Mouse (Mus musculus): ENCODE data around the gene Thoc6. TPM values are rescaled to one million over a fixed set of nuclear protein-coding genes. Genes with fewer than 3 reads are reported as not detected.

Gene Thoc6
- polyA plus RNA-seq, 1 experiment = not detected

DNA sequence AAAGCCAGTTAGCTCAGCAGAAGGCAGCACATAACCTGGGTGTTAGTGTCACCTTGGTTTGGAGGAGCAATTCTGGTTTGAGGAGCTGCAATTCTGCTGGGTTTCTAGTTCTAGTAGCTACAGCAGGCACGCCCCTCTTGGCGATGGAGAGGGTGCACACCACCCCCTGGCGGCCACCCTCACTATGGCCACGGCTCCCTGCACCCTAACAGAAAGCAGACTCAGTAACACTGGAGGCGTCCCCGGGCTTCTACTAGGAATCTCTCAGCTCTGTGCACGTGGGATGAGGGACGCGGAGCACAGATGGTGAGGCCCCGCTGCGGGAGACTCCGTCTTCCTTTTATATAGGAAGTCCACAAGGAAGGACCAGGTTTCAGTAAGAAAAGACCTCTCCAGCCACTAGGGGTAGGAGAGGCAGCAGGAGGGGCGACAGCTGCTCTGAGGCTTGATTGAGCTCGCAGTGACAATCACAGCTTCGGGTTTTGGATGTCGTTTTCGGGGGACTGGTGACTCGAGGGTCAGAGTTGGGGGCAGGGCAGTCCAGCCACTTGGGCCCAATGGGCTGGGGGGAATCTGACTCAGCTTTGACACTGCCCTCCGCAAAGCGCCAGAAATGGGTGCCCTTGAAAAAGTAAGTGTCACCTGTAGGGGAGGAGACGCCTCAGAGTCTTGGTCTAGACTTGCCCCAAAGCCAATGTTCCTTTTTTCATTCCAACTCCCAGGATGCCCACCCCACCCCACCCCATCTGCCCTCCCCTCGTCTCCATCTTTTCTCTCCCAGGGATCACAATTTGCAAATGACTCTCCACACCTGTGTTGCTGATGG lies 43.3 kb downstream of the Thoc6 start:
- peak; percentile 70 for TF ChIP-seq CTCF (IDR thresholded peaks at IDR 0.05; ENCODE audit: insufficient read depth, low read depth, low read length)
- no peak for TF ChIP-seq POLR2A (IDR thresholded peaks at IDR 0.05; ENCODE audit: insufficient read depth, low read depth, low read length)
- Histone ChIP-seq H3K4me3 (ENCODE audit: insufficient read depth, low read depth, low read length) (0 out of 2 replicates have a peak overlapping the region, but pooled peaks have one; percentile 10), H3K4me1 (ENCODE audit: control insufficient read depth, insufficient read depth, low read length) (peaks cover 5% of the 10 kb centered on the region), H3K27ac (ENCODE audit: insufficient read depth, low read depth, low read length) (no peak overlapping the region)
- 15% methylated on average over 22 of the region's 22 CpGs for WGBS

DNA sequence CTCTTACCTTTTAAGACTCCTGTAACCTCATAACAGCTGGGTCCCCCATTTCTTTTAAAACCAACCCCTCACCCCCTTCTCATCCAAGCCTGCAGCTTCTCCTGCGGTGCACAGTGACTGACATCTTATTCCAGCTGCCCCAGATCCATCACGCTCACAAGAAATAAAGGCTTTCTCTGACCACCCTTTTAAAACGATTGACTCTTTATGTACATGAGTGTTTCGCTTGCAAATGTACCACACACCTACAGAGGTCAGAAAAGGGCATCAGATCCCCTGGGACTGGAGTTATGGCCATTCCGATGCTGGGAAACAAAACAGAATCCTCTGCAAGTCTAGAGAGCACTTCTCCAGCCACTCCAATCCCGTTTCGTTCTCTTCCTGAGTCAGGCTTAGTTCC lies 45.9 kb downstream of the Thoc6 start:
- WGBS = 40% methylated on average over 7 of the region's 7 CpGs
- Histone ChIP-seq H3K4me1 (ENCODE audit: control insufficient read depth, insufficient read depth, low read length) (peaks cover 5% of the 10 kb centered on the region), H3K4me3 (ENCODE audit: insufficient read depth, low read depth, low read length) (no peak overlapping the region), H3K27ac (ENCODE audit: insufficient read depth, low read depth, low read length) (no peak overlapping the region)
- TF ChIP-seq CTCF (IDR thresholded peaks at IDR 0.05; ENCODE audit: insufficient read depth, low read depth, low read length) (no peak), POLR2A (IDR thresholded peaks at IDR 0.05; ENCODE audit: insufficient read depth, low read depth, low read length) (no peak)

DNA sequence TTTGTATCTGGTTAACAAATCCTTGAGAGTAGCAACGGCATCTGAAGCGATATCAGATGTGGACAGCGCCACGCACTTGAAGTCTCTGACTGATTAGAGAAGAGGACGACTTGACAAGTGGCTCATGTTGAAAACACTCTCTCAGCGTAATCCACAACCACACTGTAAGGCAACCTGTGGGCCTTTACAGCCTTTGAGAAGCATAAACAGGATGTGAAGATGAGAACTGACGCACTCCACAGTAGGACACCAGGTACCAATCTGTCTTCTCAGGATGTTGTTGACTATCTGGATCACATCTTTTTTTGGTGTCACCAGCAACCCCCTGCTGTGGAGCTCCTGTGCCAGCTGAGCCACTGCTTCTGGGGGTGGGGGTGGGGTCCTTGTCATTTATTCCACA lies 53.3 kb downstream of the Thoc6 start:
- TF ChIP-seq CTCF (IDR thresholded peaks at IDR 0.05; ENCODE audit: insufficient read depth, low read depth, low read length) (no peak), POLR2A (IDR thresholded peaks at IDR 0.05; ENCODE audit: insufficient read depth, low read depth, low read length) (no peak)
- WGBS = 88% methylated on average over 7 of the region's 7 CpGs
- Histone ChIP-seq H3K4me3 (ENCODE audit: insufficient read depth, low read depth, low read length) (no peak overlapping the region), H3K4me1 (ENCODE audit: control insufficient read depth, insufficient read depth, low read length) (no peaks in the 10 kb centered on the region), H3K27ac (ENCODE audit: insufficient read depth, low read depth, low read length) (no peak overlapping the region)

Other genes starting within 250 kb of the Thoc6 start
- gene Vmn2r117, start 194.2 kb downstream of the Thoc6 start, polyA plus RNA-seq (2012; ENCODE audit: insufficient read depth, insufficient read length, low replicate concordance, missing spikeins) = not detected in 2 replicates
- not detected in 2 replicates for gene Zfp213, start 109.6 kb downstream of the Thoc6 start, polyA plus RNA-seq (2012; ENCODE audit: insufficient read depth, insufficient read length, low replicate concordance, missing spikeins)
- gene Zfp13, start 74.4 kb downstream of the Thoc6 start, polyA plus RNA-seq (2012; ENCODE audit: insufficient read depth, insufficient read length, low replicate concordance, missing spikeins) = not detected in 2 replicates
- not detected in 2 replicates for gene Zscan10, start 73.0 kb downstream of the Thoc6 start, polyA plus RNA-seq (2012; ENCODE audit: insufficient read depth, insufficient read length, low replicate concordance, missing spikeins)
- gene Mmp25, start 28.6 kb downstream of the Thoc6 start, polyA plus RNA-seq (2012; ENCODE audit: insufficient read depth, insufficient read length, low replicate concordance, missing spikeins) = not detected in 2 replicates
- gene Bicdl2, start 13.4 kb downstream of the Thoc6 start, polyA plus RNA-seq (2012; ENCODE audit: insufficient read depth, insufficient read length, low replicate concordance, missing spikeins) = not detected in 2 replicates
- gene Hcfc1r1, start 286 bp downstream of the Thoc6 start, polyA plus RNA-seq (2012; ENCODE audit: insufficient read depth, insufficient read length, low replicate concordance, missing spikeins) = not detected in 2 replicates
- not detected in 2 replicates for gene Tnfrsf12a, start 3.6 kb upstream of the Thoc6 start, polyA plus RNA-seq (2012; ENCODE audit: insufficient read depth, insufficient read length, low replicate concordance, missing spikeins)
- not detected in 2 replicates for gene Cldn6, start 5.4 kb upstream of the Thoc6 start, polyA plus RNA-seq (2012; ENCODE audit: insufficient read depth, insufficient read length, low replicate concordance, missing spikeins)
- gene Cldn9, start 10.1 kb upstream of the Thoc6 start, polyA plus RNA-seq (2012; ENCODE audit: insufficient read depth, insufficient read length, low replicate concordance, missing spikeins) = not detected in 2 replicates
- not detected in 2 replicates for gene 1520401A03Rik, start 48.9 kb upstream of the Thoc6 start, polyA plus RNA-seq (2012; ENCODE audit: insufficient read depth, insufficient read length, low replicate concordance, missing spikeins)
- not detected in 2 replicates for gene Pkmyt1, start 52.5 kb upstream of the Thoc6 start, polyA plus RNA-seq (2012; ENCODE audit: insufficient read depth, insufficient read length, low replicate concordance, missing spikeins)
- not detected in 2 replicates for gene Paqr4, start 67.0 kb upstream of the Thoc6 start, polyA plus RNA-seq (2012; ENCODE audit: insufficient read depth, insufficient read length, low replicate concordance, missing spikeins)
- not detected in 2 replicates for gene Kremen2, start 72.0 kb upstream of the Thoc6 start, polyA plus RNA-seq (2012; ENCODE audit: insufficient read depth, insufficient read length, low replicate concordance, missing spikeins)
- gene Flywch1, start 97.7 kb upstream of the Thoc6 start, polyA plus RNA-seq (2012; ENCODE audit: insufficient read depth, insufficient read length, low replicate concordance, missing spikeins) = not detected in 2 replicates
- not detected in 2 replicates for gene Flywch2, start 112.2 kb upstream of the Thoc6 start, polyA plus RNA-seq (2012; ENCODE audit: insufficient read depth, insufficient read length, low replicate concordance, missing spikeins)
- 383 and 683 TPM in 2 replicates for gene Srrm2, start 116.7 kb upstream of the Thoc6 start, polyA plus RNA-seq (2012; ENCODE audit: insufficient read depth, insufficient read length, low replicate concordance, missing spikeins)
- gene Elob, start 155.3 kb upstream of the Thoc6 start, polyA plus RNA-seq (2012; ENCODE audit: insufficient read depth, insufficient read length, low replicate concordance, missing spikeins) = not detected in 2 replicates
- gene Prss33, start 162.2 kb upstream of the Thoc6 start, polyA plus RNA-seq (2012; ENCODE audit: insufficient read depth, insufficient read length, low replicate concordance, missing spikeins) = not detected in 2 replicates
- gene Prss32, start 170.0 kb upstream of the Thoc6 start, polyA plus RNA-seq (2012; ENCODE audit: insufficient read depth, insufficient read length, low replicate concordance, missing spikeins) = not detected in 2 replicates
- gene Prss41, start 170.3 kb upstream of the Thoc6 start, polyA plus RNA-seq (2012; ENCODE audit: insufficient read depth, insufficient read length, low replicate concordance, missing spikeins) = not detected in 2 replicates
- not detected in 2 replicates for gene Prss21, start 194.2 kb upstream of the Thoc6 start, polyA plus RNA-seq (2012; ENCODE audit: insufficient read depth, insufficient read length, low replicate concordance, missing spikeins)
- not detected in 2 replicates for gene Dcpp1, start 207.0 kb upstream of the Thoc6 start, polyA plus RNA-seq (2012; ENCODE audit: insufficient read depth, insufficient read length, low replicate concordance, missing spikeins)
- not detected in 2 replicates for gene Dcpp2, start 207.0 kb upstream of the Thoc6 start, polyA plus RNA-seq (2012; ENCODE audit: insufficient read depth, insufficient read length, low replicate concordance, missing spikeins)
- gene Dcpp3, start 243.6 kb upstream of the Thoc6 start, polyA plus RNA-seq (2012; ENCODE audit: insufficient read depth, insufficient read length, low replicate concordance, missing spikeins) = not detected in 2 replicates

Data from olfactory bulb, adult 2 months (tissue).